Mouse (Mus musculus) MEL (cell line): ENCODE measurements around the gene Catip. TPM values are rescaled to one million over a fixed set of nuclear protein-coding genes. Genes with fewer than 3 reads are reported as not detected.

Experiments used
- DNase-seq: peaks from one replicate; pipeline ENCODE4 v3.0.0; 2011; ENCODE audit warnings: low read depth, low spot score
- H3K27ac ChIP-seq: 2 replicates; pipeline ENCODE4 v1.5.1; 2012; ENCODE audit warnings: low read depth, mild to moderate bottlenecking, control low read depth, low read length, moderate library complexity; ENCODE audit not compliant: control insufficient read depth
- H3K27me3 ChIP-seq, 2 experiments: fragments of 150-350 bp in 1 of 2; sonication (generic) in 1 of 2; 2 replicates each; pipeline ENCODE4 v1.6.1; 2012; ENCODE audit warnings: low read length in 2 of 2, mild to moderate bottlenecking in 2 of 2, improper control_type of control experiment in 1 of 2, moderate library complexity in 1 of 2; ENCODE audit not compliant: insufficient read depth in 2 of 2, control insufficient read depth in 1 of 2
- H3K36me3 ChIP-seq, 2 experiments: 2 replicates each; pipeline ENCODE4 v1.6.1; 2012 to 2014; ENCODE audit warnings: low read length in 2 of 2, improper control_type of control experiment in 1 of 2, inconsistent platforms in 1 of 2, mild to moderate bottlenecking in 1 of 2; ENCODE audit not compliant: insufficient read depth in 2 of 2, control insufficient read depth in 1 of 2
- H3K4me1 ChIP-seq, 2 experiments: fragments of 150-350 bp in 1 of 2; sonication (generic) in 1 of 2; 2 replicates each; pipeline ENCODE4 v1.6.1; 2012; ENCODE audit warnings: low read length in 2 of 2, improper control_type of control experiment in 1 of 2, mild to moderate bottlenecking in 1 of 2; ENCODE audit not compliant: insufficient read depth in 2 of 2, control insufficient read depth in 1 of 2
- H3K4me3 ChIP-seq, 2 experiments: fragments of 150-350 bp in 1 of 2; sonication (generic) in 1 of 2; 2 replicates each; pipeline ENCODE4 v1.5.1; 2012; ENCODE audit warnings: low read depth in 2 of 2, low read length in 2 of 2, mild to moderate bottlenecking in 2 of 2, moderate library complexity in 2 of 2, control low read depth in 1 of 2, improper control_type of control experiment in 1 of 2; ENCODE audit not compliant: control insufficient read depth in 1 of 2, insufficient read depth in 1 of 2
- H3K79me2 ChIP-seq: 2 replicates; pipeline ENCODE4 v1.6.1; 2012; ENCODE audit warnings: mild to moderate bottlenecking, low read length, moderate library complexity; ENCODE audit not compliant: control insufficient read depth, poor library complexity, insufficient read depth
- H3K9ac ChIP-seq: 2 replicates; pipeline ENCODE4 v1.6.1; 2012; ENCODE audit warnings: low read depth, mild to moderate bottlenecking, control low read depth, low read length, moderate library complexity; ENCODE audit not compliant: control insufficient read depth, poor library complexity, severe bottlenecking
- H3K9me3 ChIP-seq: fragments of 150-350 bp; sonication (generic); replicated peaks from 2 replicates; pipeline ENCODE4 v1.6.1; 2012; ENCODE audit warnings: mild to moderate bottlenecking, low read length, improper control_type of control experiment, moderate library complexity; ENCODE audit not compliant: insufficient read depth
- BHLHE40 ChIP-seq: IDR thresholded peaks from 2 replicates; pipeline ENCODE4 v1.6.1; 2012; ENCODE audit warnings: low read depth, mild to moderate bottlenecking, inconsistent platforms, low read length, improper control_type of control experiment, borderline replicate concordance
- CHD2 ChIP-seq: IDR thresholded peaks from 2 replicates; pipeline ENCODE4 v1.6.1; 2011; ENCODE audit warnings: low read length, improper control_type of control experiment
- E2F4 ChIP-seq: IDR thresholded peaks from 2 replicates; pipeline ENCODE4 v1.6.1; 2011; ENCODE audit warnings: low read depth, low read length, improper control_type of control experiment, borderline replicate concordance
- ELF1 ChIP-seq: IDR thresholded peaks from 2 replicates; pipeline ENCODE4 v1.6.1; 2014; ENCODE audit warnings: low read depth, mild to moderate bottlenecking, inconsistent platforms, low read length, improper control_type of control experiment, moderate library complexity
- GABPA ChIP-seq: IDR thresholded peaks from 2 replicates; pipeline ENCODE4 v1.6.1; 2012; ENCODE audit warnings: low read depth, mild to moderate bottlenecking, inconsistent platforms, low read length, improper control_type of control experiment, moderate library complexity
- GATA1 ChIP-seq: IDR thresholded peaks from 2 replicates; pipeline ENCODE4 v1.6.1; 2011; ENCODE audit warnings: low read depth, low read length, improper control_type of control experiment
- HCFC1 ChIP-seq: IDR thresholded peaks from 2 replicates; pipeline ENCODE4 v1.6.1; 2012; ENCODE audit warnings: low read depth, mild to moderate bottlenecking, inconsistent platforms, low read length, improper control_type of control experiment, moderate library complexity
- JUND ChIP-seq: IDR thresholded peaks from 2 replicates; pipeline ENCODE4 v1.6.1; 2011; ENCODE audit warnings: low read depth, mild to moderate bottlenecking, improper control_type of control experiment, low read length
- KAT2A ChIP-seq: conservative IDR thresholded peaks from 2 replicates; pipeline ENCODE4 v1.6.1; 2012; ENCODE audit warnings: low read depth, low read length, improper control_type of control experiment, inconsistent platforms
- MAFK ChIP-seq: IDR thresholded peaks from 2 replicates; pipeline ENCODE4 v1.6.1; 2011; ENCODE audit warnings: low read depth, mild to moderate bottlenecking, low read length, improper control_type of control experiment, borderline replicate concordance
- MAX ChIP-seq: IDR thresholded peaks from 2 replicates; pipeline ENCODE4 v1.6.1; 2011; ENCODE audit warnings: low read length, improper control_type of control experiment
- MAZ ChIP-seq: IDR thresholded peaks from 2 replicates; pipeline ENCODE4 v1.6.1; 2012; ENCODE audit warnings: low read depth, mild to moderate bottlenecking, inconsistent platforms, low read length, improper control_type of control experiment
- MEF2A ChIP-seq: IDR thresholded peaks from 2 replicates; pipeline ENCODE4 v1.6.1; 2014; ENCODE audit warnings: low read depth, mild to moderate bottlenecking, inconsistent platforms, low read length, improper control_type of control experiment; ENCODE audit not compliant: poor library complexity, insufficient replicate concordance, severe bottlenecking; ENCODE audit errors: extremely low read depth
- NRF1 ChIP-seq: IDR thresholded peaks from 2 replicates; pipeline ENCODE4 v1.6.1; 2014; ENCODE audit warnings: low read depth, mild to moderate bottlenecking, inconsistent platforms, low read length, improper control_type of control experiment, moderate library complexity; ENCODE audit not compliant: poor library complexity, insufficient read depth, severe bottlenecking
- POLR2A ChIP-seq, 2 experiments: IDR thresholded peaks; 2 replicates each; pipeline ENCODE4 v1.6.1; 2011 to 2012; ENCODE audit warnings: low read length in 2 of 2, mild to moderate bottlenecking in 2 of 2, control low read depth in 1 of 2, improper control_type of control experiment in 1 of 2, low read depth in 1 of 2, moderate library complexity in 1 of 2; ENCODE audit not compliant: control insufficient read depth in 1 of 2, insufficient read depth in 1 of 2, poor library complexity in 1 of 2
- RAD21 ChIP-seq: IDR thresholded peaks from 2 replicates; pipeline ENCODE4 v1.6.1; 2011; ENCODE audit warnings: mild to moderate bottlenecking, low read depth, low read length, improper control_type of control experiment
- RCOR1 ChIP-seq: IDR thresholded peaks from 2 replicates; pipeline ENCODE4 v1.6.1; 2012; ENCODE audit warnings: low read depth, mild to moderate bottlenecking, inconsistent platforms, low read length, improper control_type of control experiment
- SIN3A ChIP-seq: IDR thresholded peaks from 2 replicates; pipeline ENCODE4 v1.6.1; 2012; ENCODE audit warnings: low read length, improper control_type of control experiment, inconsistent platforms
- SMC3 ChIP-seq: IDR thresholded peaks from 2 replicates; pipeline ENCODE4 v1.6.1; 2011; ENCODE audit warnings: low read depth, low read length, improper control_type of control experiment
- TAL1 ChIP-seq: IDR thresholded peaks from 2 replicates; pipeline ENCODE4 v1.6.1; 2012; ENCODE audit warnings: mild to moderate bottlenecking, inconsistent platforms, low read length, moderate library complexity, mixed read lengths
- TCF12 ChIP-seq: IDR thresholded peaks from 2 replicates; pipeline ENCODE4 v1.6.1; 2014; ENCODE audit warnings: low read depth, mild to moderate bottlenecking, inconsistent platforms, low read length, improper control_type of control experiment, moderate library complexity
- USF1 ChIP-seq: IDR thresholded peaks from 2 replicates; pipeline ENCODE4 v1.6.1; 2014; ENCODE audit warnings: low read depth, mild to moderate bottlenecking, inconsistent platforms, low read length, improper control_type of control experiment, moderate library complexity
- USF2 ChIP-seq, 2 experiments: IDR thresholded peaks; 2 replicates each; pipeline ENCODE4 v1.6.1; 2011 to 2012; ENCODE audit warnings: improper control_type of control experiment in 2 of 2, low read length in 2 of 2, borderline replicate concordance in 1 of 2, inconsistent platforms in 1 of 2, low read depth in 1 of 2, mild to moderate bottlenecking in 1 of 2; ENCODE audit not compliant: insufficient read depth in 1 of 2
- ZC3H11A ChIP-seq: IDR thresholded peaks from 2 replicates; pipeline ENCODE4 v1.6.1; 2012; ENCODE audit warnings: low read depth, mild to moderate bottlenecking, inconsistent platforms, low read length, improper control_type of control experiment
- ZKSCAN1 ChIP-seq: IDR thresholded peaks from 2 replicates; pipeline ENCODE4 v1.6.1; 2012; ENCODE audit warnings: low read depth, mild to moderate bottlenecking, inconsistent platforms, low read length, improper control_type of control experiment, moderate library complexity
- ZNF384 ChIP-seq: IDR thresholded peaks from 2 replicates; pipeline ENCODE4 v1.6.1; 2012; ENCODE audit warnings: low read depth, mild to moderate bottlenecking, inconsistent platforms, low read length, improper control_type of control experiment
- polyA plus RNA-seq, 2 experiments: library from polyadenylated mRNA; stranded (reverse) in 1 of 2; unstranded in 1 of 2; fragments of >175 nt in 1 of 2; fragments of >200 nt in 1 of 2; gene quantifications; 2 replicates each; pipeline versions ENCODE4 v1.2.1 to v1.2.4; 2012; ENCODE audit warnings: low replicate concordance in 2 of 2, low read depth in 1 of 2; ENCODE audit not compliant: insufficient read length in 2 of 2, insufficient read depth in 1 of 2, missing spikeins in 1 of 2
- total RNA-seq: library from RNA; depleted of rRNA; stranded (reverse); fragments of 300-350 nt; gene quantifications from 2 replicates; pipeline ENCODE4 v1.2.3, GENCODE M21; 2012

Gene Catip
- total and polyA plus RNA-seq, 3 experiments: 0.08 TPM; not detected in 1

DNA sequence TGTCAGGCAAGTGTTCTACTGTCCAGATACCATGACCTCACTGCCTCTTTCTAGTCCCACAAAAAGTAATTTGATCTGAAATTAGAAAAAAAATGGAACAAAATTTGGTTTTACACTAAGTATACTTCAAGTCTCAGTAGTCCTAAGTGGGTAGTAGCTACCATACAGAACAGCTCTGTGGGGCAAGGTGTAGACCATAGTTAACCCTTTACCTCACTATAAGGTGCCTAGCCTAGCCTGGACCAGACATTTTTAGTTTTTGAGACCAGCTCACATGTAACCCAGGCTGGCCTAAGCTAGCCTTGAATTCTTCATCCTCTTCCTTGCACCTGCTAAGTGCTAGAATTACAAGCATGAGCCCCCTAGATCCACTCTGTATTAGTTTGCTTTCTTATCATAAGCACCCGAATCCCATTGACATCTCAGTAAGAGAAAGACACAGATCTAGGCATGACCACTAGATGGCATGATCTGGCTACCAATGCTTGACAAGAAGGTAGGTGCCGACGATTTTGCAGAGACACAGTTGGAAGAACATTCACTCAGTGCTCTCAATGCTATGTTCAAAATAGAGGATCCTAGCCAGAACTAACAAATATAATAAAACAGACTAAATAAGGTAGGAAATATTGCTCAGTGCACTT, 48.7 kb upstream of the Catip start (continued):
- no peak for TF ChIP-seq NRF1
- no peak for TF ChIP-seq MAZ
- peak; percentile 68; the same call in 1 of the 2 replicates for TF ChIP-seq SIN3A
- TF ChIP-seq ZC3H11A: peak; percentile 86
- TF ChIP-seq MAFK: no peak
- peak; percentile 46; the same call in 1 of the 2 replicates for TF ChIP-seq GATA1
- TF ChIP-seq KAT2A: no peak
- TF ChIP-seq HCFC1: 0 out of 2 replicates have a peak, but pooled peaks have one; percentile 19
- TF ChIP-seq USF2 (IDR thresholded peaks at IDR 0.05; ENCODE audit: borderline replicate concordance in 1 of 2, insufficient read depth in 1 of 2, low read depth in 1 of 2, low read length in 2 of 2): no peak
- TF ChIP-seq POLR2A (IDR thresholded peaks at IDR 0.05; ENCODE audit: control insufficient read depth in 1 of 2, insufficient read depth in 1 of 2, low read depth in 1 of 2, low read length in 2 of 2, poor library complexity in 1 of 2): no peak
- no peak for TF ChIP-seq ELF1
- TF ChIP-seq E2F4: no peak
- no peak for TF ChIP-seq BHLHE40
- peak; percentile 93 for TF ChIP-seq RAD21

DNA sequence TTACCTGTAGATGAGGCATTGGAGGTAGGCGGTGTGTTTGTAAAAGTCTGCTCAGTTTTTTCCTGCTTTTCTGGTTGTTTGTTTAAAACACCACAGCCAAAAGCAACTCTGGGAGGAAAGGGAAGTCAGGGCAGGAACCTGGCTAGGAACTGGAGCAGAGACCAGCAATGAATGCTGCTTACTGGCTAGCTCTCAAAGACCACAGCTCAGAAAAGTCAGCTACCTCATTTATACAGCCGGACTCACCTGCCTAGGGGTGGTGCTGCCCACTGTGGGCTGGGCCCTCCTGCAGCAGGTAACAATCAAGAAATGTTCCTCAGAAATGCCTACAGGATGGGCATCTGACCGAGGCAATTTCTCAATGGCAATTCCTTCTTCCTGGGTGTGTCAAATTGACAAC, 47.1 kb upstream of the Catip start:
- Histone ChIP-seq H3K79me2 (no peaks in the 10 kb centered on the region), H3K4me3 (no peak overlapping the region), H3K27ac (no peak overlapping the region), H3K9me3 (no peaks in the 10 kb centered on the region), H3K27me3 (no peaks in the 10 kb centered on the region), H3K4me1 (peaks cover 2 to 3% of the 10 kb centered on the region in 2 experiments; a peak in 1 of 4 replicates), H3K36me3 (no peaks in the 10 kb centered on the region), H3K9ac (no peak overlapping the region)
- TF ChIP-seq MAFK (no peak), RCOR1 (no peak), CHD2 (no peak), MAX (no peak), RAD21 (no peak)
- DNase-seq: no peak

DNA sequence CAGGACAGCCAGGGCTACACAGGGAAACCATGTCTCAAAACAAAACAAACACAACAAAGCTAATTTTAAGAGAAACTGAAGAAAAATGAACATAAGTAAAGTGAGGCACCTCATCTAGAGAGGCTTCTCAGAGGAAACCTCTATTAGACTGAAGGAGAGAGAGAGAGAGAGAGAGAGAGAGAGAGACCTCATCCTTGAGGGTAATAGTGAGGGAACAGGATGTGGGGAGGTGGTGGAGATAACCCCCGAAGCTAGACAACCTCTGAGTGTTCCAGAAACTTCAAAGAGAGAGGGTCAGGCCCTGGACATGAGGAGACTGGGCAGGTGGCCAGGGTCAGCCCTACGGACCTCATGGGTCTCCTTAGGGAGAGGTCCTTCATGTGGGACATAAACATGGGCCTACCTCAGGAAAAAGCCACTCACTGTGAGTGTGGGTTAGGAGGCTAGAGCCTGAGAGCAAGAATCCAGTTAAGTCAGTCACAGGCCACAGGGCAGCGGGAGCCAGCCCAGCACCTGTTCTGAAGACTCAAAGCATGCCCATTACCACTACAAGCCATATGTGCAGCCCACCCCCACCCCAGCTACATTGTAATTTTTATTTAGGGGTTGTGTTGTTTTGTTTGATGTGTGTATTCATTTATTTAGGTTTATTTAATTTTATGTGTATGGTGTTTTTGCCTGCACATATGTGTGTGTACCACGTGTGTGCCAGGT, 45.6 kb upstream of the Catip start:
- Histone ChIP-seq H3K9me3 (no peaks in the 10 kb centered on the region), H3K9ac (no peak overlapping the region), H3K4me3 (no peak overlapping the region), H3K36me3 (no peaks in the 10 kb centered on the region), H3K79me2 (no peaks in the 10 kb centered on the region), H3K4me1 (peaks cover 2 to 3% of the 10 kb centered on the region in 2 experiments; a peak in 1 of 4 replicates), H3K27ac (no peak overlapping the region), H3K27me3 (no peaks in the 10 kb centered on the region)
- no peak for TF ChIP-seq E2F4
- TF ChIP-seq TAL1: no peak
- no peak for TF ChIP-seq KAT2A
- TF ChIP-seq BHLHE40: no peak
- no peak for TF ChIP-seq NRF1
- TF ChIP-seq JUND: no peak
- TF ChIP-seq ZNF384: no peak
- no peak for TF ChIP-seq USF1
- no peak for TF ChIP-seq MEF2A
- TF ChIP-seq TCF12: no peak
- no peak for TF ChIP-seq ZKSCAN1
- no peak for TF ChIP-seq GABPA
- no peak for TF ChIP-seq ZC3H11A
- TF ChIP-seq SMC3: no peak
- TF ChIP-seq SIN3A: no peak
- no peak for DNase-seq
